Mouse (Mus musculus): ENCODE data around the gene Ptprg. TPM values are rescaled to one million over a fixed set of nuclear protein-coding genes. Genes with fewer than 3 reads are reported as not detected.

The Ptprg gene
- 10 to 100 TPM; 43.4 to 66.5 (median 48.8) TPM for total RNA-seq (2022)

DNA sequence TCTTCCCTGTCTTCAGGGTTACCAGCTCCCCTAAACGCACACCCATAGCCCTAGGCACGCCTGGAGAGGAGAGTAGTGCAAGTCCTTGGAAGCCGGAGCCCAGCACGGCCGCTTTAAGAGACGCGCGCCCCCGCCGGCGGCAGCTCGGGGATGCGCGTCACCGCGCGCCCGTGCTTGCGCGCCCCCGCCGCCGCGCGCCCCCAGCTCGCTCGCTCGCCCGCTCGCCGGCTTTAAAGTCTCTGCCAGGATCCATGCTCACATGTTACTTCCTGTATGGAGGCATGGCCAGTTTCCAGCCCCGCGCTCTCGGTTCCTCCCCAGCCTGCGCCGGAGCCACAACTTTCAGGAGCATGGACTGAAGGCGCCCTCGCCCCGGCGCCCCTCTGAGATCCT is at the start of gene Ptprg:
TSS of gene Ptprg (plus strand) at position 260 of the 393 bp plus-strand sequence.
- DNase-seq (ENCODE audit: low spot score), result peak; percentile 91

DNA sequence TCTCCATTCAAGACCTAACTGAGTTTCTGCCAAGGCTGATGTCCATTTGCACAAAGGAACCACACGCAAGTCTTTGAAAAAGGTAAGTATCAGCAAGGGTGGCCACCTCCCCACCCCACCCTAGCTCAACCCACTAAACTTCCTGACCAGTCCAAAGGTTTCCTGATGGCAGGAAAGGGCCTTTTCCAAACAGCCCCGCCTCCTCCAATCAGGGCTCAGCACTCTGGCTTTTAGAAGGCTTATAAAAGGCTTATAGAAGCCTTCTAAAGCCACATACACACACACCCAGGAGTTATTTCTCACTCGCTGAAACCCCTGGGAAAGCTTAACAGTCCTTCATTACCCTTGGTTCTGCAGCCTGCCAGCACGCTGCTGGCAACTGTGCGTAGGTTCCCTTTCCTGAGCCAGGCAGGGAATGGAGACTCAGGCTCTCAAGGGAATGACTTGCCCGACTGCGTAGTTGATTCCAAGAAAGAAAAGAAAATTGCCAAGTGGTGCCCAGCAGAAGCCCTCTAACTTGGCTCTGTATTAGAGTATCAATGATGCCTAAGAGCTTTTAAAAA is 49.4 kb upstream of the Ptprg start:
- no peak for DNase-seq (ENCODE audit: low spot score)

DNA sequence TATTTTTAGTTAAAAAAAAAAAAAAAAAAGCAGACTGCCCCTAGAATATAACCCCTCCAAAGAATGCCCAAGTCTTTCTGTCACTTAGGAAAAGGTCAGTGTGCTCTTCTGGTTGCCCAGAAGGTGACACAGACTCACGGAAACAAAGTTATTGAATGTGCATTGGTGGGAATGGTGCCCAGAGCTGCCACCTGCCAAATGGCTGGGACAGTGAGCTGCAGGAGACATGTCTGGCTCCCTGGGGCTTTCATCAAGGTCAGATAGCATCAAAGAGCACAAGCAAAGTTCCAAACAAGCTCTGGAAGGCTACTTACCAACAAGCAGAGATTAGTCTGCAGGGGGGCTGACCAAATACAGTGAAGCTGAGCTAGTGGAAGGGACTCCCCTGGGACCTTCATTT is 43.2 kb upstream of the Ptprg start:
- DNase-seq (ENCODE audit: low spot score), result peak; percentile 68

DNA sequence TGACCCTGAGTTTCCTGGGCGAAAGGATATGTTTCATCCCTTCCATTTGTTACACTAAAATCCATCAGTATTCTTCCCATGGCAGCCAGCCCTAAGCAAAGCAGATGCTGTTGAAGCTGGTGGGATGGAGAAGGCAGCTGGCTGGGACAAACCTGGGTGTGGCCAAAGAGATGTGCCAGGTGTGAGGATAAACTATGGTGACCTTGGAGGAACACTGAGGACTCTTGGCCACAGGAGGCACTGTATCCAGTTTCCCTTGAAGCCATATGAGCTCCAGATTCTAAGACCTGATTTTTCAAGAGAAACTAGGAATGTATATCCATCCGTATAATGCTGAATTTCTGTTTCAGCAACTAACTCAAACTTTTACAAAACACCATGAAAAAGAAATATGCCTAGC is 34.2 kb upstream of the Ptprg start:
- DNase-seq (ENCODE audit: low spot score), result no peak

DNA sequence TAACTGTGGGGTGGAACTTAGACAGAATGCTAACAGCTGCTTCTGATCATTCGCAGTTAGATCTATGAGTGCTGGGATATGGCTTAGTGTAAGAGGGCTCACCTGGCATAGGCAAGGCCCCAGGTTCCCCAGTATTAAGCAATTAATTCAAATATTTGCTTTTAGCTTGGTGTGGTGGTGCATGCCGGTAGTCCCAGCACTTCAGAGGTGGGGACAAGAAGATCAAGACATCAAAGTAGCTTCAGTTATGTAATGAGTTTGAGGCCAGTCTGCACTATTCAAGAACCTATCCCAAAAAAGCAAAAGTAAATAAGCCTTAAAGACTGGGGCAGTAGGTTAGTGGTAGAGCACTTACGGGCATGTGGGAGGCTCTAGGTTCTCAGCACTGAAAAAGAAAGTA is 30.3 kb upstream of the Ptprg start:
- DNase-seq (ENCODE audit: low spot score), result no peak

DNA sequence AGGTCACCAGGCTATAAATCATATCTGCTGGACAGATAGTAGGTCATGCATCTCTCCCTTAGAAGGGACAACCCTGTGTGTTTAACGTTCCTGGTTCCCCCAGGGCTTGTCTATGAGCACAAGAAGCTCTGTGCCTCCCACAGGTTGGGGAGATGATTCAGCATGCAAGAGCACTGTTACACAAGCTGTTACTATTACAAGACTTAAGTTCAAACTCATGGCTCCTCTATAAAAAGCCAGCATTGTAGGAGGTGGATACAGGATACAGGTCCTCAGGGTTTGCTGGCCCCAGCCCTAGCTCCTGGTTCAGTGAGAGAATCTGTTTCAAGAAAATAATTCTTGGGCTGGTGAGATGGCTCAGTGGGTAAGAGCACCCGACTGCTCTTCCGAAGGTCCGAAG is 23.7 kb upstream of the Ptprg start:
- DNase-seq (ENCODE audit: low spot score), result no peak

DNA sequence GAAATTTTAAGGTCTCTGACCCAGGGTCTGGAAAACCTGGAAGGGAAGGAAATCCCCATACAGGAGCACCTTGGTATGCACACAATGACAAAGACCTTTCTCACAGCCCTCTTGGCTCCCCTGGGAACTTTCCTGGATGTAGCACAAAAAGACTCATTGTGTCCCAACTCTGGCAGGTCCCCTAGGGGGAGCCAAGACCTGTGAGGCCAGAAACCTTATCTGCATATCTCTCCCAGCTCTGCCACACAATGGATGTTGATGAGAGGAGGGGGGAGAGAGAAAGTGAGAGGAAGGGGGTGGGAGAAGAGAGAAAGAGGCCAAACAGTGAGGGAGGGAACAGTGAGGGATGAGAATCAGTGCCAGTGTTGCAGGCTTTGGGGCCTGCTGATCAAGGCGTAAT is 18.9 kb upstream of the Ptprg start:
- peak; percentile 51 for DNase-seq (ENCODE audit: low spot score)

DNA sequence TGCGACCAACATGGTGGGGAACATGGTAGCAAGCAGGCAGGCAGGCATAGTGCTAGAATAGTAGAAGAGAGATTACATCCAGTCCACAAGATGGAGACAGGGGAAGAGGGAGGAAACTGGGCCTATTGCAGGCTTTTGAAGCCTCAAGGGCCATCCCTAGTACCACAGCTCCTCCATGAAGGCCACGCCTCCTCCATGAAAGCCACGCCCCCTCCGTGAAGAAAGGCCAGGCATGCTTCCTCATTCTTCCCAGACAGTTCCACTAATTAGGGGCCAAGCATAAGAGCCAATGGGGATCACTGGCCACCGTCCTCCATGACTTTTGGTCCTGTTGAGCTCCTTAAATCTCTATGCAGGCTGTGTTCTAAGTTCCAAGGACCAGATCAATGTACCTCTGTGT is 17.2 kb upstream of the Ptprg start:
- DNase-seq (ENCODE audit: low spot score), result no peak

DNA sequence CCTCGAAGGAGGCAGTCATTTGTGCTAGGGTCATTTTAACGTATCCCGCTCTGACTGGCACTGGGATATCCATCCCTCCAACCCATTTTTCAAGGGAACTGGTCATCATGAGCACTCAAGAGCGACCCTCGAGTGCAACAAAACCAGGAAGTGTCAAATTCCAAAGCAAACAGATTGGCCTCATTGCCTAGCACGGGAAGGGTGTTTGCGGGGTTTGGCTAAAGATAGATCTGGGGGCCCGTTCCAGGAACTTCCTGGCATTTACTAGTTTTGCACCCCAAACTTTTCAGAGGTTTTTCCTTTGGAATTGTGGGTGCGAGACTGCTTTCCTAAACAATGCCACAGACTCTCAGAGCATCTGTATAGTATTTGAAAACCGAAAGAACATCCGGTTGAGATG is 1.4 kb upstream of the Ptprg start:
- no peak for DNase-seq (ENCODE audit: low spot score)

DNA sequence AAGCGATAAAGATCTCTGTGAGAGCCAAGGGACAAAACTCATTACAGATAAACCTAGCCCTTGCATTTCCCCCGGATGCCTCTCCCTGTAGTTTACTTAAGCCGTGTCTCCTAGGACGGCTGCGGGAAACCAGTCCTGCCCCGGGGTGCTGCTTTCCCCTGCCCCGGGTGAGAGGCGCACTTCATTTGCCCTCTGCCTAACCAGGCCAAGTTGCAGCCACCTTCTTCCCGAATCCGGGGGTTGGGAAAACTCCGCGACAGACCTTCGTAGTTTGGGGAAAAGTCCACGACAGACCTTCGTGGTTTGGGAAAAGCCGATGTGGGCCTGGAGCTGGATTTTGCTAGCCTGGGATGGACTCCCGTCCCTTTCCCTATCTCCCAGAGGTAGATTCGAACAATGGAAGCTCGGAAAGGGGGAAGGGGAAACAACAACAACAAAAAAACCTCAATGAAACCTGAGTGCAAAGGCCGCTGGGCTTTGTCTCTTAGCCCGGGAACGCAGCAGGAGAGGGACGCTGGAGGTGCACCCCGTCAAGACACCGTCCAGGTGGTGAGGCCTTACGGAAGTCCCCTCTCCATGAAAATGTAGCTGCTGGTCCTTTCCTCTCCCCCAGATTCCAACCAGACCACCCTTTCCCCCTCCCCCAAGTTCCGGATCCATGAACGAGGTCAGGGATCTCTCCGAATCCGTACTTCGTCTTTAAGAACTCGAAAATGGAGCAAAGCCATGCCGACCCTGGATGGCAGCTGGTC is 635 bp upstream of the Ptprg start:
- peak; percentile 39 for DNase-seq (ENCODE audit: low spot score)

DNA sequence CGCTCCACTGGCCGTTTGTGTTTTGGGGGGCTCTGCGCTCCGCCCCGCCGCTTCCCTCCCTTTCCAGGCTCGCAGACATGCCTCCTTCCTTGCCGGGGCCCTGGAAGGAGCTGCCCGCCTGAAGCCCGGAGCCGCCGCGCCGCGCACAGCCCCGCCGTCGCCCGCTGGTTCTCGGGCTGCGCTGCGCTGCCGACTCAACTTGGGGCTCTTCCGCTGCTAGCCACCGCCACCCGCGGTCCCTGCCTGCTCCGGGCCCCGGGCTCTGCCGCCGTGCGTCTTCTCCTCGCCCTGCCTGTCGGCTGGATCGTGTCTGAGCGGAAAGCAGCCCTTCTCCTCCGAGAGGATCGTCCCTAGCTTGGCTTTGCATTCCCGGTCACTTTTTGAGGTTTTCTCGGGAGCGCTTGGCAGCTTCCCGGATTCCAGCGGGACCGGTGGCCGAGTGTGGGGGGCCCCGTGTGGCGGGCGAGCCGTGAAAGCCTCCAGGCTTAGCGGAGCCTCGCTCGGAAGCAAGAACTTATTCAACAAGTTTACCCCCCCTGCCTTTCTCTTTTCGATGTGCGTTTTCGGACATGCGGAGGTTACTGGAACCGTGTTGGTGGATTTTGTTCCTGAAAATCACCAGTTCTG is 460 bp downstream of the Ptprg start:
- DNase-seq (ENCODE audit: low spot score), result no peak

DNA sequence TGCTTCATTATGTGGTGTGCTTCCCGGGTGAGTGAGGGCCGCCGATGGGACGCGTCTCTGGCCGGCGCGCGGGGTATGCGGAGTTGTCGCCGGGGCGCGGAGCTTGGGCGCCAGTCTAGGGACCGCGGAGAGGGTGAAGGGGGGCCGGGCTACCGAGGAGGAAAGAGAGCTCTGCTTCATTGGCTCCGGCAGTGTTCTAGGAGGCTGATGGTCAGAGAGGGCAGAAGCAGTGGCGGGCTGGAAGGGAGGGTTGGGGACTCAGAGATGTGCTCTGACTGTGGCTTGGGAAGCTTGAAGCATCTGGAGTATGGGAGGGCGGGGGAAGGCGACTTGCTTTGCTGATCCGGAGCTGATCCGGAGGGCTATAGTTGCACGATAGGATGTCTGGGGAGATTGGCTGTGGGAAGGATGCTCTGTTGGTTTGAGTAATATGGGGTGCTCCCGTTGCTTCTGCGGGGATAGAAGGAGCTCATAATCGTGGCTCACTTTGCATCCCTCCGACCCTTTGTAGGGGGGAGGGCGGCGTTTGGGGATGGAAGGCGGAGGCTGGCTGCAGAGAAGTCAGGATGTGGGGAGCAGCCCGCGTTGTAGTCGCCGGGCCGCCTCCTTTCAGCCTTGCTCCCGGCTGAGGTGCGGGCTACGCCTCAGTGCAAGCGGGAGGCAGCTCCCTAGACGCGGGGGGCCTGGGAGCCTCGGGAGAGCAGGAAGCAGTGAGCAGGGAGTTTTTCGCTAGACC is 1.1 kb downstream of the Ptprg start:
- DNase-seq (ENCODE audit: low spot score), result peak; percentile 66

DNA sequence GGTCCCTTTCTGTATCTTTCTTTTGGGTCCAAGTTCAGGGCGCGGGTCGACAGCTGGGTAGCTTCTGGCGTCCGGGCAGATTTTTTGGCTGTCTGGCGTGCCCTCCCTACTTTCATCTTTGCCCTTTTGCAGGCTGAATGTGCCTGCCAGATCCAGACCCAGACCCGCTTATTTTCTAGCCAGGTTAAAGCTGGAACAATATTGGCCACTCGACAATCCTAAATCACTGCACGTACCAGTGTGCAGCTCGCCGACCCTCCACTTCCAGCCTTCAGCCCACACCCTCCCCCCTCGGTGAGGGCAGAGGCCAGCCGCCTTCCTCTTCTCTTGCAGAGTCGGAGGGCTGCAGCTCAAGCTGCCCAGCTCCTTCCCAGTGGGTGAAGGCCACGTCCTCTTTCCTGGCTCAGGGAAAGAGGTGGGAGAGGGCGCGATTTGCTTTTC is 1.7 kb downstream of the Ptprg start:
- DNase-seq (ENCODE audit: low spot score), result no peak

DNA sequence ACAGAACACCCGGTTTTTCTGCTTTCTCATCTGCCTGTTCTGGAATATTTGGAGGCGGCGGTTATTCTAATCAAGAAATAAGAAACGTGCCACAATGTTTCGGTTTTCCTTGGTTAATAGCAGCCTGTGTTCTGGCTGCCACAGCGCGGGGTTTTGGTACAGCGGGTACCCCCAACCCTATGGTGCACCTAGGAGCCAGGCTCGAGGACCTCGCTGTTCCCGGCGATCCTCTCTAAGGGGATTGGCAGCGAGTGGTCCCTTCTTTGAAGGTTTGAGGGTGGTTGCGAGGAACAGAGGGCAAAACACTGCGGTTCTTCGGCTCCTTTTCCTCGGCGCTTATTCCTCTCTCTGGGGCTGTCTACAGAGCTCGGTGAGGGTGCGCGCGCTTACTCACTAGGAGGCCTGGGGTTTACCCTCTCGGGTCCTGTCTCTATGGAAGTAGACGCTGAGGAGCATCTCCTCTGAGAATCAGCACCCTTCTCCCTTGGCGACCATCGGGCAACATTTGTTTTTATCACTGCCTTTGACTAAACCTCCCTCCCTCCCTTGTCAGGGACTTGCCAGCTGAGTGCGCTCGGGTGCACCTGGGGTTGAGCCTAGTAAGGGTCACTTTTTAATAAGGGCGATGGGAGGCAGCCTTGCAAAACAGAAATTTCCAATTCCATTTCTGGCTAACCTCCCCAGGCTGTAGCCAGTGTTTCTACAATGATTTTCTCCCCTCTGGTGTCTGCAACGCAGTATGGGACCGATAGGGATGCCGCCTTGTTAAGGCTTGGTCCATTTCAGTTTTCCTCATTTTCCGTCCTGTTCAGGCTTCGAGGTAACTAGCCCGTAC is 2.4 kb downstream of the Ptprg start:
- peak; percentile 34 for DNase-seq (ENCODE audit: low spot score)

DNA sequence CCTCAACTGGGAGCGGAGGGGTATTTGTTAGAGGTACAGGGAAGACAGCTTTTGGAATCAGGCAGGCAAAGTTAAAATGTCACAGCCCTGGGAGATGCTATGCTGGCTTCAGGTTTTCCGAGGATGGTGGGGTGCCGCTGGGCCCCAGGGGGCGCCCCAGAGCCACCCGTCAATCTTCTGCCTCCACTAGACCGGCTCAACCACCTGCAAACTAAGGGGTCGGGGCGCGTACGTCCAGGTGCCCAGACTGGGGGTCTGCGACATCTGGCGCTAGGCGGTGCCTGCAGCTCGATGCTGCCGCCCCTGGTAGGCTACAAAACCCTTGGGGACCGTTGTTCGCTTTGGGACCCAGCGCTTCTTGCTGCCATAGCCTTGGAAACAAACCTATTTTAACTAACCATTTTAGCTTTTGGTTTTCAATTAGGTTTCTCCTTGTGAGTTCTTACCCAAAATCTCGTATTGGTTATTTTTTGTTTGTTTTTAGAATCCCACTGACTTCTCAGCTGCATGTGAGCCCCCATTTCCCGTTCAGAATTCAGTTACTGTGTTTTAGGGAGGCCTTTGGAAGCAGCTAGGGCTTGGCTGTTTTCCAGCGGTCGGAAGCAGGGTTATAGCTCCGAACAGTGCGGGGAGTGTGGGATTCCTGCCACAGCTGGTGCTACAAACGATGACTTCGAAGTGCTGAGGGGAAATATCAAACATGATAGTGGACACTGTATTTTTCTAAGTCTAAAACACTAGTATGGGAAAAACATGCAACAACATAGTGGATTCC is 3.2 kb downstream of the Ptprg start:
- peak; percentile 72 for DNase-seq (ENCODE audit: low spot score)

DNA sequence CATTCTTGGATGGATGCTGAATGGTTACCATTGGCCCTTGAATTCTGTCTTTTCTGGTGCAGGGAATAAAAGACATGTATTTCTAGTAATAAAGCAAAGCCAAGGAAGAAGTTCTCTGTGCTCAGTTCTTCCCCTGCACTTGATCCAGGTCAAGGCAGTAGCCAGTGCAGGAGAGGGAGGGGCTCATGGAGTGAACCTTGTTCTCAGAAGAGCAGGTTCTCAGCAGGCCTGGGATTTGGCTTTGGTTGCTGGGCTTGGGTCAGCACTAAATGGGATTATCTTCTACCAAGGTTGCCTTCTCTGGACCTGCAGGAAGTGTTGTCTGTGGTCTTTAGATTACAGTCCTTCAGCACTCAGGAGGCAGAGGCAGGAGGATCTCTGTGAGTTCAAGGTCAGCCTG is 5.2 kb downstream of the Ptprg start:
- DNase-seq (ENCODE audit: low spot score), result no peak

DNA sequence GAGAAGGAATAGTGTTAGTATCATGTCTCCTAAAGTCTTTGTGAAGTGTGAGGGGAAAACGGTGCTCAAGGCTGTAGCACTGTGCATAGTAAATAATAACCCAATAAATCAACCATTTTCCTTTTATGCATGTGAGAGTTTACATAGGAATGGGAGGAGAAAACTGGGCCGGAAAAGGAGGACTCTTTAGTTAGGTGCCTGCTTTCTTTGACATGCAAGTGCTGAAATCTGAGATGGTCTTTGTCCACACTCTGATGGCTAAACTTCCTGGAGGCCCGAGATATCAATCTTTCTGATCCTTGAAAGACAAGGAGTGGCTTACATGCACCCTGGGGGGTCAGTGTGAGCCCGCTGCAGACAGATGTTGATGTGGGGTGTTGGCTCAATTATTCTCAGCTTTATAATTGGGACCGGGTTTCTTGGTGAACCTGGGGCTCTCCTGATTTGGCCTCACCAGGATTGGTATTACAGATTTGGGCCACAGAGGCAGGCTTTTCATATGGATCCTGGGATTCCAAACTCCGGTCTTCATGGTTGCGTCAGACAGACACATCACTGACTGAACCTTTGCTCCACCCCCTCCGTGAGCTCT is 7.4 kb downstream of the Ptprg start:
- no peak for DNase-seq (ENCODE audit: low spot score)

DNA sequence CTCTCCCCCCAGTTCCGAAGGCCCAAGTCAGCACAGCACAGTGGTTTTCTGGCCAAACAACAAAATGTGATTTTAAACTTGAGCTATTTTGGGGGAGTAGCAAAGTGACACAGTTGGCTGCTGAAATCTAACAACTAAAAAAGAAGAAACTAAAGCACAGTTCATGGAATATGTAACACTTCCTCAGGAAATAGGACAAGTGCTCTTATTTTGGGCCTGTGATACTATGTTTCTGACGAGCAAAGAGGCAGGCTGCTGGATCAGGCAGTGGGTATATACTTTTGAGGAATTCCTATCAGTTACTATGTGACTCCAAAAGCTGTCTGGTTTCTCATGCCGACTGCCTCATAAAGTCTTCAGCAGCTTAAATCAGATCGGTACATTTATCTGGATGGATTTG is 8.1 kb downstream of the Ptprg start:
- no peak for DNase-seq (ENCODE audit: low spot score)

DNA sequence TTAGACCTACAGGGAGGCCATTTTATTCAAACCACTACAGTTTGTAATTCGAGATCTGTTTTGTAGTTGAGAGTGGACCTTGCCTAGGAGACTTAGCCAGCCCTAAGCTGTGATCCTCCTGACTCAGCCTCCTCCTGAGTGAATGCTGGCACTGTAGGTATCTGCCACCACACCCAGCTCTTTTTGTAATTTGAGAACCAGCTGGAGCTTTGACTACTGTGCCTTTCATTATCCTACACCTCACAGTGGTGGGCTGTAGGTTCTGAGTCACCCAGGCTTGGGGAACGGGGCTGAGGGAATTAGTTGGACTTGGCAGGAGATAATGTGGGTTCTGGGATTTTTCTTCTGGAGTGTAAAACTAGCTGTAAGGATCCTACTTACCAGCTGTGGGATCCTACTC is 9.5 kb downstream of the Ptprg start:
- DNase-seq (ENCODE audit: low spot score), result no peak

DNA sequence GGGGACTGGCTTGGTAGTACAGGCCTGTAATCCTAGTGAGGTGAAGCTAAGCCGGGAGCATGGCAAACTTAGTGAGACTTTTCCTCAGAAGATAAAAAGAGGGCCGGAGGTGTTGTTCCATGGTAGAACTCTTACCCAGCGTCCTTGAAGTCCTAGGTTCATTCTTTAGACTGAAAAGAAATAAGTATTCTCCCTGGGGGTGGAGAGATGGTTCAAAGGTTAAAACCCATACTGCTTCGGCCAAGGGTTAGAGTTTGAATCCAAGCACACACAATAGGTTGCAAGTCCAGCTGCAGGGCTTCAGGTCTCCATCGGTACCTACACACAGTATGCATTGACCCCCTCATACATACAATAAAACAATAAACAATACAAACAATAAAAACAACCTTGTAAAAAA is 10.3 kb downstream of the Ptprg start:
- no peak for DNase-seq (ENCODE audit: low spot score)
